Mouse (Mus musculus): ENCODE measurements around the gene Tceanc. TPM values are rescaled to one million over a fixed set of nuclear protein-coding genes. Genes with fewer than 3 reads are reported as not detected.
A peak's percentile ranks its signal among the peaks of the same experiment; 100 is the strongest.

The Tceanc gene
- polyA plus RNA-seq, 1 experiment from 2014 or later, result 6.1 TPM

DNA sequence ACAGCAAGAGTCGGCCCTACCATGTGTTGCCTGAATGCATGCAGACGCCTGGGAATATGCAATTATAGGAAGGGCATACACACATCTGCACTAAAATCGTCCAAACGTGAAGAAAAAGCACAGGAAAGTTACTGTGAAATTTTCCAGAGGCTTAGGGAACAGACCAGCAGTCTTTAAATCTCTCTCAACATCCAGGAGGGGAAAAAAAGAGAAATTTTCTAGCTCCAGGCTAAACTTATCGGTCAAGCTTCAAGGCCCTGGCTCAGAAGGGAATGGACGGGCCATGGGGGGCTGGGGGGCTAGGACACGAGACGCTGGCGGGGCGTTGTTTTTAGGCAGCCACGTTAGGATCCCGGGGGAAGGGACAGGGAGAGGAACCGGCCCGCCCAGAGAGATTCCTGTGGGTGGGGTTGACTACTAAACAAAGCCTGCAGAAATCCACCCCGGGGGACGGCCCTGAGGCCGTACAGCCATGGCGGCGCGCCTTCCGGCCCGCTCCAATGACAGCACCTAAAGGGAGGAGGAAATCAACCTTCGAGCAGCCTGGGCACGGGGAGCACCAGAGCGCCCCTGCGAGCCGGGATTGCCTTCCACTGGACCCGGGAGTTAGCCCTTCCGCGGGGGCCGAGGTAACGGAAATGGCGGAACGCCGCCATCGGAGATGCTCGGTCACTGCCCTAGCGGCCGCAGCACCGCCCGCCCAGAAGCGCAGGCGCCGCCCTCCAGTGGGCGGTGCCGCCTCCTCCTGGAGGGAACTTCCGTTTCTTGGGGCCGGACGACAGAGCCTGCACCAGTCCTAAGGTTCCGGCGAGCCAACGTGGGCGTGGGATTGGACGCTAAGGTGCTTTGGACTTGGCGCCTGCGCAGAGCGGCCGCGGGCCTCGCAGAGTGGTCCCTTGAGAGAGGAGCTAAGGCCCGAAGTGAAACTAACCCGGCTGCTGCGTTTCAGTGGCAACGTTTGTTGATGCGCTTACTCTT is 8.3 kb downstream of the Tceanc start:
- Histone ChIP-seq H3K27me3 (ENCODE audit: control insufficient read depth, insufficient read depth, low read length) (no peaks in the 10 kb centered on the region), H3K9ac (ENCODE audit: low read depth, low read length) (peak overlapping the region; percentile 81), H3K4me3 (ENCODE audit: low read depth, low read length) (peak overlapping the region; percentile 53), H3K4me1 (ENCODE audit: control insufficient read depth, insufficient read depth, low read length) (no peaks in the 10 kb centered on the region), H3K9me3 (replicated peaks; ENCODE audit: control insufficient read depth, low read length) (no peaks in the 10 kb centered on the region), H3K36me3 (ENCODE audit: control insufficient read depth, insufficient read depth, low read length) (no peaks in the 10 kb centered on the region), H3K27ac (ENCODE audit: low read depth, low read length) (peak overlapping the region; percentile 97), H3K4me2 (peak overlapping the region; percentile 49)
- WGBS (ENCODE audit: insufficient replicate concordance), result 17% methylated on average over 62 of the region's 65 CpGs
- peak; percentile 96 for ATAC-seq (replicated peaks; ENCODE audit: insufficient number of reproducible peaks, low FRiP score, low TSS enrichment)

DNA sequence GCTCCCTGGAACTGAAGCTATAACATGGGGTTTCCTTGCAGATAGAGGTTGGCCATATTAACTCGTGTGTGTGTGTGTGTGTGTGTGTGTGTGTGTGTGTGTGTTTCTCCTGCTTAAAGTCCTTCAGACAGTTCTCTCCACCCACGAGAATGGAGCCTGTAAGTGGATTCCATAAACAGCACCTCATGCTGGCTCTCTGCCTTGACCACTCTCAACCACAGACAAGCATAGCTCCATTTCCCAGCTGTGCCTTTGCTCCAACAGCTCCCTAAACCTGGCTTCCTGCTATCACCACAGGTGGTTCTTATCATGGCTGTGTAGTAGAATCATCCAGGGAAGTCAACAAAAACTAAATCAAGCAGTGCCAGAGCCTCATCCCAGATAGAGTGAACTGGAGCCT is 13.9 kb downstream of the Tceanc start:
- H3K9me3 ChIP-seq (replicated peaks; ENCODE audit: control insufficient read depth, low read length), result no peaks in the 10 kb centered on the region
- H3K4me2 ChIP-seq, result no peak overlapping the region
- H3K36me3 ChIP-seq (ENCODE audit: control insufficient read depth, insufficient read depth, low read length), result no peaks in the 10 kb centered on the region; the same call in 1 of the 2 replicates
- no peak overlapping the region for H3K9ac ChIP-seq (ENCODE audit: low read depth, low read length)
- no peaks in the 10 kb centered on the region for H3K4me1 ChIP-seq (ENCODE audit: control insufficient read depth, insufficient read depth, low read length)
- WGBS (ENCODE audit: insufficient replicate concordance), result 60% methylated on average over 2 of the region's 2 CpGs
- H3K4me3 ChIP-seq (ENCODE audit: low read depth, low read length), result no peak overlapping the region
- no peaks in the 10 kb centered on the region for H3K27me3 ChIP-seq (ENCODE audit: control insufficient read depth, insufficient read depth, low read length)
- H3K27ac ChIP-seq (ENCODE audit: low read depth, low read length), result no peak overlapping the region
- ATAC-seq (replicated peaks; ENCODE audit: insufficient number of reproducible peaks, low FRiP score, low TSS enrichment), result no peak

GRCm38 (mm10) chrX:166499496-166500190 is 18.7 kb downstream of the Tceanc start:
- 59% methylated on average over 1 of the region's 1 CpGs for WGBS (ENCODE audit: insufficient replicate concordance)
- Histone ChIP-seq H3K4me3 (ENCODE audit: low read depth, low read length) (no peak overlapping the region), H3K27ac (ENCODE audit: low read depth, low read length) (no peak overlapping the region), H3K9me3 (replicated peaks; ENCODE audit: control insufficient read depth, low read length) (no peaks in the 10 kb centered on the region), H3K27me3 (ENCODE audit: control insufficient read depth, insufficient read depth, low read length) (no peaks in the 10 kb centered on the region), H3K4me2 (no peak overlapping the region), H3K36me3 (ENCODE audit: control insufficient read depth, insufficient read depth, low read length) (no peaks in the 10 kb centered on the region; the same call in 1 of the 2 replicates), H3K4me1 (ENCODE audit: control insufficient read depth, insufficient read depth, low read length) (no peaks in the 10 kb centered on the region), H3K9ac (ENCODE audit: low read depth, low read length) (no peak overlapping the region)
- ATAC-seq (replicated peaks; ENCODE audit: insufficient number of reproducible peaks, low FRiP score, low TSS enrichment), result no peak

- no peak for ATAC-seq (replicated peaks; ENCODE audit: insufficient number of reproducible peaks, low FRiP score, low TSS enrichment)
- H3K27ac ChIP-seq (ENCODE audit: low read depth, low read length), result no peak overlapping the region
- no peak overlapping the region for H3K4me2 ChIP-seq
- H3K4me1 ChIP-seq (ENCODE audit: control insufficient read depth, insufficient read depth, low read length), result no peaks in the 10 kb centered on the region
- H3K4me3 ChIP-seq (ENCODE audit: low read depth, low read length), result no peak overlapping the region
- no peaks in the 10 kb centered on the region for H3K27me3 ChIP-seq (ENCODE audit: control insufficient read depth, insufficient read depth, low read length)
- no peaks in the 10 kb centered on the region for H3K36me3 ChIP-seq (ENCODE audit: control insufficient read depth, insufficient read depth, low read length)
- no peaks in the 10 kb centered on the region for H3K9me3 ChIP-seq (replicated peaks; ENCODE audit: control insufficient read depth, low read length)
- WGBS (ENCODE audit: insufficient replicate concordance), result 65% methylated on average over 4 of the region's 4 CpGs
- no peak overlapping the region for H3K9ac ChIP-seq (ENCODE audit: low read depth, low read length)
Observed at GRCm38 (mm10) chrX:166497771-166498170, 20.6 kb downstream of the Tceanc start.

- Histone ChIP-seq H3K9me3 (replicated peaks; ENCODE audit: control insufficient read depth, low read length) (no peaks in the 10 kb centered on the region), H3K4me2 (no peak overlapping the region), H3K27ac (ENCODE audit: low read depth, low read length) (no peak overlapping the region), H3K36me3 (ENCODE audit: control insufficient read depth, insufficient read depth, low read length) (no peaks in the 10 kb centered on the region), H3K4me1 (ENCODE audit: control insufficient read depth, insufficient read depth, low read length) (no peaks in the 10 kb centered on the region), H3K9ac (ENCODE audit: low read depth, low read length) (no peak overlapping the region), H3K27me3 (ENCODE audit: control insufficient read depth, insufficient read depth, low read length) (no peaks in the 10 kb centered on the region), H3K4me3 (ENCODE audit: low read depth, low read length) (no peak overlapping the region)
- no peak for ATAC-seq (replicated peaks; ENCODE audit: insufficient number of reproducible peaks, low FRiP score, low TSS enrichment)
- 81% methylated on average over 2 of the region's 2 CpGs for WGBS (ENCODE audit: insufficient replicate concordance)
Observed at GRCm38 (mm10) chrX:166495052-166495451, 23.3 kb downstream of the Tceanc start.

- no peaks in the 10 kb centered on the region for H3K9me3 ChIP-seq (replicated peaks; ENCODE audit: control insufficient read depth, low read length)
- WGBS (ENCODE audit: insufficient replicate concordance), result 12% methylated on average over 34 of the region's 41 CpGs
- no peaks in the 10 kb centered on the region for H3K4me1 ChIP-seq (ENCODE audit: control insufficient read depth, insufficient read depth, low read length)
- H3K36me3 ChIP-seq (ENCODE audit: control insufficient read depth, insufficient read depth, low read length), result no peaks in the 10 kb centered on the region
- ATAC-seq (replicated peaks; ENCODE audit: insufficient number of reproducible peaks, low FRiP score, low TSS enrichment), result peak; percentile 99
- H3K27ac ChIP-seq (ENCODE audit: low read depth, low read length), result peak within 1 kb of the TSS; percentile 64; the same call in 1 of the 2 replicates
- H3K27me3 ChIP-seq (ENCODE audit: control insufficient read depth, insufficient read depth, low read length), result no peaks in the 10 kb centered on the region
- peak within 1 kb of the TSS; percentile 77 for H3K9ac ChIP-seq (ENCODE audit: low read depth, low read length)
- peak within 1 kb of the TSS; percentile 70 for H3K4me2 ChIP-seq
- H3K4me3 ChIP-seq (ENCODE audit: low read depth, low read length), result peak within 1 kb of the TSS; percentile 61
Observed at GRCm38 (mm10) chrX:166479365-166479983, 38.9 kb downstream of the Tceanc start, which contains the start of gene Rab9. Gene Rab9, minus strand, starts transcription at chrX:166479867.

- Histone ChIP-seq H3K4me2 (peak overlapping the region; percentile 70), H3K9me3 (replicated peaks; ENCODE audit: control insufficient read depth, low read length) (no peaks in the 10 kb centered on the region), H3K9ac (ENCODE audit: low read depth, low read length) (peak overlapping the region; percentile 77), H3K27me3 (ENCODE audit: control insufficient read depth, insufficient read depth, low read length) (no peaks in the 10 kb centered on the region), H3K4me3 (ENCODE audit: low read depth, low read length) (peak overlapping the region; percentile 61), H3K4me1 (ENCODE audit: control insufficient read depth, insufficient read depth, low read length) (no peaks in the 10 kb centered on the region), H3K27ac (ENCODE audit: low read depth, low read length) (peak overlapping the region; percentile 64; the same call in 1 of the 2 replicates), H3K36me3 (ENCODE audit: control insufficient read depth, insufficient read depth, low read length) (no peaks in the 10 kb centered on the region)
- 0 out of 2 replicates have a peak, but pooled peaks have one; percentile 12 for ATAC-seq (replicated peaks; ENCODE audit: insufficient number of reproducible peaks, low FRiP score, low TSS enrichment)
- 15% methylated on average over 28 of the region's 28 CpGs for WGBS (ENCODE audit: insufficient replicate concordance)
Observed at GRCm38 (mm10) chrX:166478631-166479364, 39.6 kb downstream of the Tceanc start.

DNA sequence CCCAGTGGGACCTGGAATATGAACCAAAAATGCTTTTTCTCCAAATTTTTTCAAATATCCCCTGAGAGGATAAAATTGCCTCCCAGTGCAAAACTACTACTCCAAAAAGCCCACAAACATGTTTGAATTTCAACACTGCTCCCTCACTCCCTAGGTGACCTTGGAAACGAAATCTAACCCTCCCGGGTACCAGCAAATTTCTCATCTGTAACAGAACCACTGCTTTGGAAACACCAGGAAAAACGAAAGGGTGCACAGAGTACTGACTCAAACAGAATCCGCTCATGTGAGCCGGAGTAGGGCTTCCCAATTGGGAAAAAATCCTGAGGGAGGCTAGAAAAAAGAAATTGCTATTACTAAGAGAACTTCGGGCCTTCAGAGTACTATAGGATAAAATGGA is 41.0 kb downstream of the Tceanc start:
- no peak for ATAC-seq (replicated peaks; ENCODE audit: insufficient number of reproducible peaks, low FRiP score, low TSS enrichment)
- Histone ChIP-seq H3K27ac (ENCODE audit: low read depth, low read length) (no peak overlapping the region), H3K36me3 (ENCODE audit: control insufficient read depth, insufficient read depth, low read length) (no peaks in the 10 kb centered on the region), H3K4me3 (ENCODE audit: low read depth, low read length) (no peak overlapping the region), H3K27me3 (ENCODE audit: control insufficient read depth, insufficient read depth, low read length) (no peaks in the 10 kb centered on the region), H3K4me1 (ENCODE audit: control insufficient read depth, insufficient read depth, low read length) (no peaks in the 10 kb centered on the region), H3K9ac (ENCODE audit: low read depth, low read length) (no peak overlapping the region), H3K4me2 (no peak overlapping the region), H3K9me3 (replicated peaks; ENCODE audit: control insufficient read depth, low read length) (no peaks in the 10 kb centered on the region)
- WGBS (ENCODE audit: insufficient replicate concordance), result 80% methylated on average over 6 of the region's 6 CpGs

All from heart, embryonic 11.5 days (tissue).